Mouse (Mus musculus) myocyte (in vitro differentiated cells): ENCODE measurements around the gene Islr2.

Experiments used
- POLR2A ChIP-seq: IDR thresholded peaks from one replicate; pipeline ENCODE4 v1.6.1; 2011; ENCODE audit warnings: low read depth, mild to moderate bottlenecking, control low read depth, moderate library complexity; ENCODE audit not compliant: insufficient read length
- REST ChIP-seq: IDR thresholded peaks from one replicate; pipeline ENCODE4 v1.6.1; 2011; ENCODE audit warnings: mild to moderate bottlenecking, control low read depth, moderate library complexity; ENCODE audit not compliant: insufficient read depth, insufficient read length
- TCF12 ChIP-seq: IDR thresholded peaks from one replicate; pipeline ENCODE4 v1.6.1; 2011; ENCODE audit warnings: mild to moderate bottlenecking, control low read depth; ENCODE audit not compliant: poor library complexity, insufficient read depth, severe bottlenecking
- USF1 ChIP-seq: IDR thresholded peaks from one replicate; pipeline ENCODE4 v1.6.1; 2011; ENCODE audit warnings: low read depth, mild to moderate bottlenecking, control low read depth, moderate library complexity

DNA sequence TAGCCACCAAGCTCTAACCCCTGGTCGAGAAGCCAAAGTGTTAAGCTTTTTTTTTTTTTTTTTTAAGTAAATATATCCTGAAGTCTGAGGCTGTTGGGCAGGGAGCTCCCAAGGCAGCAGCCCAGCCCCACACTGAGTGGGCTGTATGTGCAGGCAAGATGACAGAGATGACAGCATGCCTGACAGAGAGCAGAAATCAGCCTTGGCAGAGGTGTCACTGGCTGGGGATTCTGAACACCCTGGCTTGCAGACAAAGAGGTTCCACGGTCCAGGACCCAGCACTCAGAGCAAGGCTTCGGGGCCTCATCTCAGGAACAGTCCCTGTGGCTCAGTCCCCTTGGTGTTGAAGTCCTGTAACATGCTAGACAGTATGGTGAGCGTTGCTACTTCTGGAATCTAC is 44.3 kb downstream of the Islr2 start:
- TF ChIP-seq USF1 (no peak), POLR2A (no peak), TCF12 (no peak), REST (no peak)
